Mouse (Mus musculus) intestine, postnatal 0 days (tissue): Measurements from ENCODE around the gene Fndc10. TPM values are rescaled to one million over a fixed set of nuclear protein-coding genes. Genes with fewer than 3 reads are reported as not detected.
A peak's percentile ranks its signal among the peaks of the same experiment; 100 is the strongest.

ENCODE experiments used
- ATAC-seq: fragments of 200-750 bp; cut with Nextera tagmentation; 2 replicates; pipeline ENCODE4 v1.8.0; 2017; ENCODE audit warnings: mild to moderate bottlenecking, moderate TSS enrichment, moderate library complexity
- H3K27ac ChIP-seq: fragments of 300-500 bp; sonication (generic); 2 replicates; pipeline ENCODE4 v1.5.1; 2014; ENCODE audit warnings: mild to moderate bottlenecking, low read depth, low read length, moderate library complexity
- H3K27me3 ChIP-seq: fragments of 300-500 bp; sonication (generic); replicated peaks from 2 replicates; pipeline ENCODE4 v1.6.1; 2014; ENCODE audit warnings: low read length, mixed read lengths; ENCODE audit not compliant: control insufficient read depth, insufficient read depth
- H3K36me3 ChIP-seq: fragments of 300-500 bp; sonication (generic); 2 replicates; pipeline ENCODE4 v1.6.1; 2014; ENCODE audit warnings: mild to moderate bottlenecking, moderate library complexity; ENCODE audit not compliant: control insufficient read depth, insufficient read depth
- H3K4me1 ChIP-seq: fragments of 300-500 bp; sonication (generic); replicated peaks from 2 replicates; pipeline ENCODE4 v1.6.1; 2014; ENCODE audit warnings: antibody characterized with exemption, low read length, mixed read lengths; ENCODE audit not compliant: control insufficient read depth, insufficient read depth
- H3K4me2 ChIP-seq: fragments of 300-500 bp; sonication (generic); replicated peaks from 2 replicates; pipeline ENCODE4 v1.6.1; 2014; ENCODE audit warnings: low read depth, mild to moderate bottlenecking, moderate library complexity
- H3K4me3 ChIP-seq: fragments of 300-500 bp; sonication (generic); 2 replicates; pipeline ENCODE4 v1.5.1; 2014; ENCODE audit warnings: low read depth, low read length
- H3K9ac ChIP-seq: fragments of 300-500 bp; sonication (generic); 2 replicates; pipeline ENCODE4 v1.6.1; 2014; ENCODE audit warnings: mild to moderate bottlenecking, low read depth, low read length
- H3K9me3 ChIP-seq: fragments of 300-500 bp; sonication (generic); 2 replicates; pipeline ENCODE4 v1.6.1; 2016; ENCODE audit warnings: mixed run types; ENCODE audit not compliant: control insufficient read depth
- CTCF ChIP-seq: sonication (generic); IDR thresholded peaks from 2 replicates; pipeline ENCODE4 v1.5.1; 2016; ENCODE audit warnings: low read depth, mild to moderate bottlenecking, control low read depth, antibody characterized with exemption, moderate library complexity
- WGBS: fragments of 180-500 bp; shearing (Covaris S2); extraction: QIAGEN DNeasy Blood & Tissue Kit; methylation state at CpG from one replicate; pipeline ENCODE4 v1.1.7; 2014; 5-methylcytosine and 5-hydroxymethylcytosine counted together
- polyA plus RNA-seq: library from polyadenylated mRNA; unstranded; fragments of >200 nt; fragmentation: Nextera tagmentation; extraction: Ambion mirVana; gene quantifications from 2 replicates; pipeline ENCODE4 v1.2.1, GENCODE M21; 2015

Fndc10 gene
- polyA plus RNA-seq, 1 experiment from 2014 or later: 5.5 TPM

- Histone ChIP-seq H3K9me3 (no peaks in the 10 kb centered on the region), H3K27me3 (no peaks in the 10 kb centered on the region), H3K36me3 (0 out of 2 replicates have a peak, but pooled peaks cover 4% of the 10 kb centered on the region), H3K4me3 (no peak overlapping the region), H3K4me1 (no peaks in the 10 kb centered on the region), H3K9ac (no peak overlapping the region), H3K27ac (no peak overlapping the region), H3K4me2 (no peak overlapping the region)
- WGBS: 55% methylated on average over 2 of the region's 2 CpGs
- TF ChIP-seq CTCF: no peak
- ATAC-seq: no peak
These were observed 14.4 kb downstream of the Fndc10 start for GRCm38 (mm10) chr4:155708582-155708981.

DNA sequence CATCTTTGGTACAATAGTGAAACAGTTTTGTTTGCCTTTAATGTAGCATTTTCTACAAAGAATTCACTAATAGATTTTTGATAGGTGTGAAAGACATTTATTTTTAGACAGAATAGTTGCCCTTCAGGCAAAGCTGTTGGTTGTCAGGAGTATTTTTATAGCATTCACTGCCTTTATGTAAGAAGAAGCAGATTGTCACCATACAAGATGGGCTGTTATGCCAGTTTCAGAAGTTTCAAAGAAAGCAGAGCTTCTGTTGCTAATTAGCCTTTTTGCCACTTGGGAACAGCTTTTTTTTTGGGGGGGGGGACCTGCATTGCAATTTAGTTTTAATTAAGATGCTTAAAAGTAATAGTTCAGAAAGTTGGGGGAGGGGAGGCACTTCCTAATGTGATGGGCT lies 14.8 kb downstream of the Fndc10 start:
- no peak for TF ChIP-seq CTCF
- Histone ChIP-seq H3K27ac (no peak overlapping the region), H3K36me3 (0 out of 2 replicates have a peak, but pooled peaks cover 4% of the 10 kb centered on the region), H3K4me2 (no peak overlapping the region), H3K9ac (no peak overlapping the region), H3K27me3 (no peaks in the 10 kb centered on the region), H3K4me1 (no peaks in the 10 kb centered on the region), H3K4me3 (no peak overlapping the region), H3K9me3 (no peaks in the 10 kb centered on the region)
- no peak for ATAC-seq

GRCm38 (mm10) chr4:155710521-155711252 lies 16.5 kb downstream of the Fndc10 start:
- Histone ChIP-seq H3K4me3 (no peak overlapping the region), H3K4me1 (no peaks in the 10 kb centered on the region), H3K36me3 (peaks cover 4% of the 10 kb centered on the region; the same call in 1 of the 2 replicates), H3K9ac (no peak overlapping the region), H3K4me2 (no peak overlapping the region), H3K27ac (no peak overlapping the region), H3K27me3 (no peaks in the 10 kb centered on the region), H3K9me3 (no peaks in the 10 kb centered on the region)
- no peak for TF ChIP-seq CTCF
- 65% methylated on average over 6 of the region's 6 CpGs for WGBS
- no peak for ATAC-seq

DNA sequence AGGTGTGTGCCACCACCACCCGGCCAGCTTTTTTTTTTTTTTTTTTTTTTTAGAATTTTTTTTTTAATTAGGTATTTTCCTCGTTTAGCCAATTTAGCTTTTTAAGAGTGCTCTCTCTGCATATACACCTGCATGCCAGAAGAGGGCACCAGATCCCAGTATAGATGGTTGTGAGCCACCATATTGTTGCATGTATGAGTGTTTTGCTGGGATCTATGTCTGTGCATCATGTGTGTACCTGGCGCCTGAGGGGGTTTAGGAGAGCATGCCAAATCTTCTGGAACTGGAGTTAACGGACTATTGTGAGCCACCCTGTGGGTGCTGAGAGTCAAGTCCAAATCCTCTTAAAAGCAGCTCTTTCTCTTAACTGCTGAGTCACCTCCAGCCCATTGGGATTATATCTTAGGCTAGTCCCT lies 27.5 kb downstream of the Fndc10 start:
- Histone ChIP-seq H3K9ac (no peak overlapping the region), H3K27me3 (no peaks in the 10 kb centered on the region), H3K9me3 (no peaks in the 10 kb centered on the region), H3K4me2 (no peak overlapping the region), H3K36me3 (peaks cover 24% of the 10 kb centered on the region), H3K4me3 (no peak overlapping the region), H3K27ac (no peak overlapping the region), H3K4me1 (no peaks in the 10 kb centered on the region)
- TF ChIP-seq CTCF: peak; percentile 79
- 57% methylated on average over 4 of the region's 4 CpGs for WGBS
- no peak for ATAC-seq

GRCm38 (mm10) chr4:155727993-155728392 lies 33.9 kb downstream of the Fndc10 start:
- Histone ChIP-seq H3K27ac (no peak overlapping the region), H3K36me3 (peaks cover 20% of the 10 kb centered on the region), H3K27me3 (no peaks in the 10 kb centered on the region), H3K9me3 (no peaks in the 10 kb centered on the region), H3K9ac (no peak overlapping the region), H3K4me2 (no peak overlapping the region), H3K4me1 (no peaks in the 10 kb centered on the region), H3K4me3 (no peak overlapping the region)
- TF ChIP-seq CTCF: no peak
- no peak for ATAC-seq
- 81% methylated on average over 2 of the region's 2 CpGs for WGBS

GRCm38 (mm10) chr4:155733267-155733666 lies 39.1 kb downstream of the Fndc10 start:
- no peak overlapping the region for H3K4me3 ChIP-seq
- H3K4me2 ChIP-seq: no peak overlapping the region
- ATAC-seq: no peak
- H3K4me1 ChIP-seq: no peaks in the 10 kb centered on the region
- no peak for TF ChIP-seq CTCF
- H3K27me3 ChIP-seq: no peaks in the 10 kb centered on the region
- H3K36me3 ChIP-seq: peaks cover 5% of the 10 kb centered on the region; the same call in 1 of the 2 replicates
- no peak overlapping the region for H3K9ac ChIP-seq
- WGBS: 87% methylated on average over 10 of the region's 10 CpGs
- H3K9me3 ChIP-seq: no peaks in the 10 kb centered on the region
- H3K27ac ChIP-seq: no peak overlapping the region
